Mouse (Mus musculus): ENCODE measurements around the gene Kcng4. TPM values are rescaled to one million over a fixed set of nuclear protein-coding genes. Genes with fewer than 3 reads are reported as not detected.

The Kcng4 gene
- not detected for polyA plus RNA-seq (2012; fragmentation: generic; extraction: Trizol)
- long read RNA-seq, experiment 1: 0 reads
- long read RNA-seq, experiment 2: 0 reads

DNA sequence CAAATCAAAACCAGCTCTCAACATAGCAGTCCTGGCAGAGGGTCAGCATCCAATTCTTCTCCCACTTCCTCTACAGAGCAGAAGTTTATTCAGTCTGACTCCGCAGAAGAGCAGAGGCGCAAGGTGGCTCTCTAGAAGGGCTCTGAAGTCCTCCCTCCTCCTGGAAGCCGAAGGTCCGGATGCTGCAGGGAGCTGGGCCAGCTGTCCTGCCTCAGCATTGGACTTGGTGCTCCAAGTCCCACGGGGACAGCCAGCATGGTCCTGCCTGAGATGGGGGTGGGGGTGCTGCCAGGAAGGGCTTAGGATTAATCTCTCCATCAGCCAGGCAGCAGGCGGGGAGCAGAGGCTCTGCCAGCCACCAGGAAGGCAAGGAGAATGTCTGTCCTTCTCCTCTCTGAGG, at the start of gene Kcng4:
Gene Kcng4, minus strand, starts transcription at position 303 of the 400 bp plus-strand sequence.
- Histone ChIP-seq H3K36me3 (ENCODE audit: control insufficient read depth, insufficient read depth) (no peaks in the 10 kb centered on the region), H3K4me3 (ENCODE audit: insufficient read depth, poor library complexity, severe bottlenecking) (no peak within 1 kb of the TSS), H3K27me3 (ENCODE audit: control insufficient read depth, insufficient read depth, insufficient read length) (peaks cover 83% of the 10 kb centered on the region), H3K79me3 (ENCODE audit: low read depth) (no peaks in the 10 kb centered on the region), H3ac (ENCODE audit: control insufficient read depth, insufficient read length, low read depth) (no peak within 1 kb of the TSS), H3K79me2 (ENCODE audit: control insufficient read depth, insufficient read depth) (no peaks in the 10 kb centered on the region)
- TF ChIP-seq MYOD1 (IDR thresholded peaks at IDR 0.05; ENCODE audit: control insufficient read depth, insufficient read length, low read depth) (no peak), CTCF (IDR thresholded peaks at IDR 0.05; ENCODE audit: control insufficient read depth, insufficient read depth, insufficient read length) (no peak), FOSL1 (IDR thresholded peaks at IDR 0.05; ENCODE audit: insufficient read depth, low read length, poor library complexity, severe bottlenecking) (no peak), MAX (IDR thresholded peaks at IDR 0.05) (no peak), MYOG (IDR thresholded peaks at IDR 0.05; ENCODE audit: control insufficient read depth, extremely low read depth, insufficient read length) (no peak), USF1 (IDR thresholded peaks at IDR 0.05; ENCODE audit: low read depth) (no peak), CEBPB (IDR thresholded peaks at IDR 0.05; ENCODE audit: low read depth) (no peak)

- TF ChIP-seq CTCF (IDR thresholded peaks at IDR 0.05; ENCODE audit: control insufficient read depth, insufficient read depth, insufficient read length): no peak
- no peak for TF ChIP-seq MYOD1 (IDR thresholded peaks at IDR 0.05; ENCODE audit: control insufficient read depth, insufficient read length, low read depth)
- no peak for TF ChIP-seq MAX (IDR thresholded peaks at IDR 0.05)
- TF ChIP-seq USF1 (IDR thresholded peaks at IDR 0.05; ENCODE audit: low read depth): no peak
- no peak for TF ChIP-seq FOSL1 (IDR thresholded peaks at IDR 0.05; ENCODE audit: insufficient read depth, low read length, poor library complexity, severe bottlenecking)
- TF ChIP-seq CEBPB (IDR thresholded peaks at IDR 0.05; ENCODE audit: low read depth): no peak
- TF ChIP-seq MYOG (IDR thresholded peaks at IDR 0.05; ENCODE audit: control insufficient read depth, extremely low read depth, insufficient read length): no peak
- no peak overlapping the region for H3K4me3 ChIP-seq (ENCODE audit: insufficient read depth, poor library complexity, severe bottlenecking)
These were observed 43.7 kb upstream of the Kcng4 start for GRCm38 (mm10) chr8:119679184-119679583.

DNA sequence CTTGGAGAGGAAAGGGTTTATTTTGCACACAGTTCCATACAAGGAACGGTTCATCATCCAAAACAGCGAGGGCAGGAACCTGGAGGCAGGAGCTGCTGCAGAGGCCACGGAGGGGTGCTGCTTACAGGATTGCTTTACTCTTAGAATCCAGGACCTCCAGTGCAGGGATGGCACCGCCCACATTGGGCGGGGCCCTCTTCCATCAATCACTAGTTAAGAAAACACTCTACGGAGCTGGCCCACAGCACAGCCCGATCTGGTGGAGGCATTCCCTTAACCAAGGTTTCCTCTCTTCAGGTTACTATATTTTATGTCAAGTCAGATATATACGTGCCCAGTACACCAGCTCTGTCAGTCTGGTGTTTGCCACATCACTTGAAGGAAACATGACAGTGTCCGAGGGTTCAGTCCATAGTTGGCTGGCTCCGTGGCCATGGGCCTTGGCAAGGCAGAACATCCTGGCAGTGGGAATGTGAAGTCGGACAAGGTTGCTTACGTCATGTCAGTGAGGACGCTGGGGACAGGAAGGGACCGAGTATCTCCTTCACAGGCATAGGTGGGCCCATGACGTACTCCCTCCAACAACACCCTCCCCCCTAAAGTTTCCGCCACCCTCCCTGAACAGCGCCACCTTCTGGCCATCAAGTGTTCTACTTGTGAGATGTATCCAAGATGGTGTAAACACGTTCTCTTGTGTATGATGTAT, 42.8 kb upstream of the Kcng4 start:
- no peak overlapping the region for H3ac ChIP-seq (ENCODE audit: control insufficient read depth, insufficient read length, low read depth)
- H3K36me3 ChIP-seq (ENCODE audit: control insufficient read depth, insufficient read depth): no peaks in the 10 kb centered on the region
- no peaks in the 10 kb centered on the region for H3K79me2 ChIP-seq (ENCODE audit: control insufficient read depth, insufficient read depth)
- no peak overlapping the region for H3K4me3 ChIP-seq (ENCODE audit: insufficient read depth, poor library complexity, severe bottlenecking)
- H3K27me3 ChIP-seq (ENCODE audit: control insufficient read depth, insufficient read depth, insufficient read length): peaks cover 19% of the 10 kb centered on the region
- no peaks in the 10 kb centered on the region for H3K79me3 ChIP-seq (ENCODE audit: low read depth)
- TF ChIP-seq USF1 (IDR thresholded peaks at IDR 0.05; ENCODE audit: low read depth): no peak
- peak; percentile 32 for TF ChIP-seq CTCF (IDR thresholded peaks at IDR 0.05; ENCODE audit: control insufficient read depth, insufficient read depth, insufficient read length)

More at GRCm38 (mm10) chr8:119679184-119679583, 43.7 kb upstream of the Kcng4 start:
- Histone ChIP-seq H3ac (ENCODE audit: control insufficient read depth, insufficient read length, low read depth) (no peak overlapping the region), H3K79me2 (ENCODE audit: control insufficient read depth, insufficient read depth) (no peaks in the 10 kb centered on the region), H3K79me3 (ENCODE audit: low read depth) (no peaks in the 10 kb centered on the region), H3K27me3 (ENCODE audit: control insufficient read depth, insufficient read depth, insufficient read length) (peaks cover 20% of the 10 kb centered on the region), H3K36me3 (ENCODE audit: control insufficient read depth, insufficient read depth) (no peaks in the 10 kb centered on the region)

- peaks cover 14% of the 10 kb centered on the region for H3K27me3 ChIP-seq (ENCODE audit: control insufficient read depth, insufficient read depth, insufficient read length)
These were observed 40.9 kb upstream of the Kcng4 start for GRCm38 (mm10) chr8:119676389-119676788.

DNA sequence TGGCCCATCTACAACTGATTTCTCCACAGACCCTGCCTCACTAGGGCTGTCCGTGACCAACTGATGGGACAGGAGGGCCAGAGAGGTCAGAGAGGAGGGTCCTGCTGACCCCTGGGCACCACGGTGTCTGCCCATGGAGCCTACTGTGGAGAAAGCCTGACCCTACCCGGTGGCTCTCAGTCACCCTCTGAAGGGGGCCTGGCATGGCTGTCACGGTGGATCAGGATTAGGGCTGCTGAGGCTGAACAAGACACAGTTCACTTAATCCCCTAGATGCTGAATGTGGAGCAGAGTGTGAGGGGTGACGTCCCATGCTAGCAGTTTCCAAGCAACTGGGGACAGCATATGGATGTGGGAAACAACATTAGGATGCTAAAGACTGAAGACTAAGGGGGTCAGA, 40.0 kb upstream of the Kcng4 start:
- Histone ChIP-seq H3K4me3 (ENCODE audit: insufficient read depth, poor library complexity, severe bottlenecking) (no peak overlapping the region), H3ac (ENCODE audit: control insufficient read depth, insufficient read length, low read depth) (no peak overlapping the region), H3K27me3 (ENCODE audit: control insufficient read depth, insufficient read depth, insufficient read length) (peaks cover 8% of the 10 kb centered on the region), H3K79me3 (ENCODE audit: low read depth) (no peaks in the 10 kb centered on the region), H3K79me2 (ENCODE audit: control insufficient read depth, insufficient read depth) (no peaks in the 10 kb centered on the region), H3K36me3 (ENCODE audit: control insufficient read depth, insufficient read depth) (no peaks in the 10 kb centered on the region)
- no peak for TF ChIP-seq FOSL1 (IDR thresholded peaks at IDR 0.05; ENCODE audit: insufficient read depth, low read length, poor library complexity, severe bottlenecking)
- no peak for TF ChIP-seq USF1 (IDR thresholded peaks at IDR 0.05; ENCODE audit: low read depth)

More at GRCm38 (mm10) chr8:119676389-119676788, 40.9 kb upstream of the Kcng4 start:
- Histone ChIP-seq H3K79me2 (ENCODE audit: control insufficient read depth, insufficient read depth) (no peaks in the 10 kb centered on the region), H3K4me3 (ENCODE audit: insufficient read depth, poor library complexity, severe bottlenecking) (no peak overlapping the region), H3K36me3 (ENCODE audit: control insufficient read depth, insufficient read depth) (no peaks in the 10 kb centered on the region), H3K79me3 (ENCODE audit: low read depth) (no peaks in the 10 kb centered on the region), H3ac (ENCODE audit: control insufficient read depth, insufficient read length, low read depth) (no peak overlapping the region)
- TF ChIP-seq CTCF (IDR thresholded peaks at IDR 0.05; ENCODE audit: control insufficient read depth, insufficient read depth, insufficient read length) (peak; percentile 89), MAX (IDR thresholded peaks at IDR 0.05) (no peak)

GRCm38 (mm10) chr8:119673976-119674555, 38.6 kb upstream of the Kcng4 start:
- peaks cover 8% of the 10 kb centered on the region for H3K27me3 ChIP-seq (ENCODE audit: control insufficient read depth, insufficient read depth, insufficient read length)
- H3K4me3 ChIP-seq (ENCODE audit: insufficient read depth, poor library complexity, severe bottlenecking): no peak overlapping the region
- TF ChIP-seq MYOG (IDR thresholded peaks at IDR 0.05; ENCODE audit: control insufficient read depth, extremely low read depth, insufficient read length) (no peak), USF1 (IDR thresholded peaks at IDR 0.05; ENCODE audit: low read depth) (no peak), CEBPB (IDR thresholded peaks at IDR 0.05; ENCODE audit: low read depth) (no peak), MAX (IDR thresholded peaks at IDR 0.05) (no peak), MYOD1 (IDR thresholded peaks at IDR 0.05; ENCODE audit: control insufficient read depth, insufficient read length, low read depth) (no peak), FOSL1 (IDR thresholded peaks at IDR 0.05; ENCODE audit: insufficient read depth, low read length, poor library complexity, severe bottlenecking) (no peak), CTCF (IDR thresholded peaks at IDR 0.05; ENCODE audit: control insufficient read depth, insufficient read depth, insufficient read length) (no peak)
- H3ac ChIP-seq (ENCODE audit: control insufficient read depth, insufficient read length, low read depth): no peak overlapping the region
- no peaks in the 10 kb centered on the region for H3K79me2 ChIP-seq (ENCODE audit: control insufficient read depth, insufficient read depth)
- no peaks in the 10 kb centered on the region for H3K36me3 ChIP-seq (ENCODE audit: control insufficient read depth, insufficient read depth)
- H3K79me3 ChIP-seq (ENCODE audit: low read depth): no peaks in the 10 kb centered on the region

All from C2C12 (cell line).